Mouse (Mus musculus): ENCODE measurements around the gene Lax1.

DNA sequence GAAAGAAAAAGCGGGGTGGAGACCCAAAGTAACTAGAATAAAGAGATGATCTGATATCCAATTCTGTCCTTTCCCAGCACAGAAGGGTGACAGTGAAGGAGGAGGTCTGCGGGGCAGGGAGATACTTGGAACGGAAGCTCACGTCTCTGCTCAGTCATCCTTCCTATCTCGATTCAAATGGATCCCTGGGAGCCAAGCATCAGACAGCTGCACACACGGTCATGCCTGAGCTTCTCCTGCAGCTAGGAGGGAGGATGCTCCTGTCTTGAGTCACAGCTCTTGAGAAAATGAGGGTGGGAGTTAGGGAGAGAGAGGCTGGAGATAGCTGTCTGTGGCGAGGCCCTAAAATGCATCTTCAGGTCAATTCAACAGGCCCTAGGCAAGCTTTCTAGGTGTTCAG, 46.8 kb upstream of the Lax1 start:
- TF ChIP-seq MXI1 (IDR thresholded peaks at IDR 0.05; ENCODE audit: low read depth, low read length) (no peak), POLR2A (IDR thresholded peaks at IDR 0.05; ENCODE audit: control insufficient read depth in 1 of 2, insufficient read depth in 1 of 2, low read depth in 1 of 2, low read length in 2 of 2, poor library complexity in 1 of 2) (no peak), ZKSCAN1 (IDR thresholded peaks at IDR 0.05; ENCODE audit: low read depth, low read length) (no peak)
